Mouse (Mus musculus): ENCODE measurements around the gene Mapk1. TPM values are rescaled to one million over a fixed set of nuclear protein-coding genes. Genes with fewer than 3 reads are reported as not detected.
"Not testable (repeated sequence)": the region's sequence is repeated elsewhere in the genome, so short reads cannot be mapped to it uniquely, and the experiment has no call there.

Mapk1 gene
- polyA plus RNA-seq, 1 experiment from 2014 or later: 177 TPM

DNA sequence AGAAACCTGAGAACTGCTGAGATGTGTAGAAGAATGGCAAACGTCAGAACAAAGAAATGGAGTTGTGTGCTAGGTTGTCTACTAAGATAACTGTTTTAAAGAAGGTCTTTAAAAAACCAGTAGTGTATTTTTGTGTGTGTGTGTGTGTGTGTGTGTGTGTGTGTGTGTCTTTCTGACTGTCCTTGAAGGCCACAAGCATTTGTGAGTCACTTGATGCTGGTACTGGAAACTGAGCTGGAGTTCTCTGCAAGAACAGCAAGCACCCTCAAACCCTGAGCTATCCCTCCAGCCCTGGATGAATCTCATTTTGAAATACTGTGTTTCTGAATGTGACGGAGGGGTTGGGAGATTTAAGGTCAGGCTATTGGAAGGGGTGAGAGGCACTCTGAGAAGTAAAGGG is 4.1 kb downstream of the Mapk1 start:
- peaks cover 16% of the 10 kb centered on the region for H3K4me1 ChIP-seq
- no peak overlapping the region for H3K27ac ChIP-seq
- peaks cover 18% of the 10 kb centered on the region for H3K36me3 ChIP-seq
- H3K9ac ChIP-seq: no peak overlapping the region
- no peaks in the 10 kb centered on the region for H3K27me3 ChIP-seq (replicated peaks)
- 83% methylated on average over 2 of the region's 2 CpGs for WGBS
- H3K4me2 ChIP-seq (replicated peaks): no peak overlapping the region
- H3K4me3 ChIP-seq: no peak overlapping the region
- no peak for ATAC-seq (ENCODE audit: low FRiP score, low read depth)
- no peaks in the 10 kb centered on the region for H3K9me3 ChIP-seq

DNA sequence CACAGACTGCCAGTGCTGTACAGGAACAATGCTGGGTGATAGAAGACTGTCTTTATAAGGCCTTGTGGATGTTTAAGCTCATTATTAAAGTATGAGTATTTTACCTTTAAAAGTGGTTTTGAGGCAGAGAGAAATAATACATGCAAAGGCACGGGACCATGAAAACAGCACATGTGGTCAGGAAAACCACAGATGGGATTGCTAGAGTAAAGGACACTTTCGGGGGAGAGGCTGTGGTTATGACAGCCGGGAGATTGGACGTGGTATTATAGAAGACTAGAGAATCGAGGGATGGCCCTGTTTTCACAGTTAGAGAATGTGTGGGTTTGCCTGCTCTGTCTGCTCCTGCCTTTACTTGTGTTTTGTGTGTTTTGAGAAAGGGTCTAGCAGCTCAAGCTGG is 5.7 kb downstream of the Mapk1 start:
- Histone ChIP-seq H3K27me3 (replicated peaks) (no peaks in the 10 kb centered on the region), H3K4me1 (peaks cover 20% of the 10 kb centered on the region), H3K4me2 (replicated peaks) (no peak overlapping the region), H3K36me3 (peaks cover 18% of the 10 kb centered on the region), H3K27ac (no peak overlapping the region), H3K9ac (no peak overlapping the region), H3K9me3 (no peaks in the 10 kb centered on the region), H3K4me3 (no peak overlapping the region)
- ATAC-seq (ENCODE audit: low FRiP score, low read depth): no peak
- 95% methylated on average over 5 of the region's 5 CpGs for WGBS

DNA sequence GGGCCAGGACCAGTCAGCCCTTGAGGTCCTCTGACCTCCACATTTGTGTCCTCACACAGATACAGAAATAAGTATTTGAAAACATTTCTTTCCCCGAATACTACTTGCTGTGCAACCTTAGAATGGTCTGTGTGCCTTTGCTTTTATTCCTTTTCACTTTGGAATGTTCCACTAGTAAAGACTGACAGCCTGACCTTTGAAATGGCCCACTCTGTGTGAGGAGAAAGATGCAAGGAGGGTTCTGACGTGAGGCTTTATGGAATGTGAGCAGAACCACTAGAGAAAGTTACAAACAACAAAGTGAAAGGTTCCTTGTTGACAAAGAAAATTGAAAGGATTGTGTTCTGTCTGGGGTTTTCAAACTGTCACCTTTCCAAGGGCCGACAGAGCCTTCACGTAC is 6.8 kb downstream of the Mapk1 start:
- Histone ChIP-seq H3K36me3 (peaks cover 18% of the 10 kb centered on the region), H3K4me1 (peaks cover 18% of the 10 kb centered on the region), H3K9me3 (no peaks in the 10 kb centered on the region), H3K4me3 (no peak overlapping the region), H3K4me2 (replicated peaks) (no peak overlapping the region), H3K9ac (no peak overlapping the region), H3K27ac (no peak overlapping the region), H3K27me3 (replicated peaks) (no peaks in the 10 kb centered on the region)
- no peak for ATAC-seq (ENCODE audit: low FRiP score, low read depth)
- WGBS: 80% methylated on average over 4 of the region's 4 CpGs

DNA sequence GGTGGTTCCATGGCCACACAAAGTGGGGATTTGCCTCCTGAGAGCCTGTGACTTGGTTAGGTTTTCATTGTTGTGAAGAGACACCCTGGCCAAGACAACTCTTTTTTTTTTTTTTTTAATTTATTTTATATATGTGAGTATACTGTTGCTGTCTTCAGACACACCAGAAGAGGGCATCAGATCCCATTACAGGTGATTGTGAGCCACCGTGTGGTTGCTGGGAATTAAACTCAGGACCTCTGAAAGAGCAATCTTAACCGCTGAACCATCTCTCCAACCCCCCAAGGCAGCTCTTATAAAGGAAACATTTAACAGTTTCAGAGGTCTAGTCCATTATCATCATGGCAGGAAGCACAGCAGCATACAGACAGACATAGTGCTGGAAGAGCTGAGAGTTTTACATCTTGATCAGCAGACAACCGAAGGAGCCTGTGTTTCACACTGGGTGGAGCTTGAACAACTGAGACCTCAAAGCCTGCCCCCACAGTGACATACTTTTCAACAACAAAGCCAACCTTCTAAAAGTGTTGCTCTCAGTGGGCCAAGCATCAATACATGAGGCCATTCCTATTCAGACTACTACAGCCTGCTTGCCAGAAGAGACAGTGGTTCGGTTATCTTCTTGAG is 11.4 kb downstream of the Mapk1 start:
- ATAC-seq (ENCODE audit: low FRiP score, low read depth): no peak
- H3K27me3 ChIP-seq (replicated peaks): no peaks in the 10 kb centered on the region
- WGBS: 86% methylated on average over 4 of the region's 4 CpGs
- H3K36me3 ChIP-seq: 0 out of 2 replicates have a peak, but pooled peaks cover under 1% of the 10 kb centered on the region
- no peak overlapping the region; the same call in 1 of the 2 replicates for H3K27ac ChIP-seq
- 0 out of 2 replicates have a peak, but pooled peaks cover 3% of the 10 kb centered on the region for H3K4me1 ChIP-seq
- no peaks in the 10 kb centered on the region for H3K9me3 ChIP-seq
- H3K4me3 ChIP-seq: no peak overlapping the region
- H3K4me2 ChIP-seq (replicated peaks): no peak overlapping the region
- no peak overlapping the region for H3K9ac ChIP-seq

DNA sequence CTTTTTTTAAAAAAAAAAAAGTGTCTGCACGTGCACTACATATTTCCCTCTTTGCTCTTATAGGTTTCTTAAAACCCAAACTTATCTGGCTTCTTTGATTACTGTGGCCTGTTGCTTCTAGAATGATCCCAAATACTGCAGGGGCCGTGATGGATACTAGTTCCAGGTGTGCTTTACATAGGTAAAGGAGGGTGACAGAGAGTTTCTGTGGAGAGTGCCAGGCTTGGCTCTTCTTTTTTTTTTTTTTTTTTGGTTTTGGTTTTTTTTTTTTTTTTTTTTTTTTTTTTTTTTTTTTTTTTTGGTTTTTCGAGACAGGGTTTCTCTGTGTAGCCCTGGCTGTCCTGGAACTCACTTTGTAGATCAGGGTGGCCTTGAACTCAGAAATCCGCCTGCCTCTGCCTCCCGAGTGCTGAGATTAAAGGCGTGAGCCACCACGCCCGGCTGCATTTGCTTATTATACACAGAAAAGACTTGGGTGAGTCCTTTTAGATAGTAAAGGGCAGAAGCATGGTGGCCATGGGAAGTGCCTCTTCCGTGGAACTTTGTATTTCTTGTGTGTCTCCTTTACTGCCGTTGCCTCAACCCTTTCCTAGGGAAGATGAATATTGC is 13.0 kb downstream of the Mapk1 start:
- not testable (repeated sequence) for H3K9ac ChIP-seq; H3K9me3 ChIP-seq; H3K4me2 ChIP-seq (replicated peaks); H3K36me3 ChIP-seq; H3K27ac ChIP-seq; ATAC-seq (ENCODE audit: low FRiP score, low read depth); H3K4me1 ChIP-seq; H3K27me3 ChIP-seq (replicated peaks); H3K4me3 ChIP-seq
- WGBS: 95% methylated on average over 10 of the region's 10 CpGs

DNA sequence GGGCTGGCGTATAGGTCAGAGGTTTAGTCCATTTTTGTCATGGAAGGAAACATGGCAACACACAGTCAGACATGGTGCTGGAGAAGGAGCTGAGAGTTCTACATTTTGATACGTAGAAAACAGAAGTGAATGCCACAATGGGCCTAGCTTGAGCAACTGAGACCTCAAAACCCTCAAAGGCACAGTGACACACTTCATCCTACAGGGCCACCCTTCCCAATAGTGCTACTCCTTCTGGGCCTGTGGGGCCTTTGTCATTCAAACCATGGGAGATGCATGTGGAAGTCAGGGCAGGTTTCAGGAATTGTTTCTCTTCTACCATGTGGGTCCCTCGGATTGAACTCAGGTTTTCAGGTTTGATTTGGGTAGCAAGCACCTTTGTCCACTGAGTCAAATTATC is 17.9 kb downstream of the Mapk1 start:
- Histone ChIP-seq H3K9me3 (no peaks in the 10 kb centered on the region), H3K9ac (no peak overlapping the region), H3K4me2 (replicated peaks) (no peak overlapping the region), H3K36me3 (no peaks in the 10 kb centered on the region; the same call in 1 of the 2 replicates), H3K4me1 (no peaks in the 10 kb centered on the region), H3K27ac (no peak overlapping the region), H3K27me3 (replicated peaks) (no peaks in the 10 kb centered on the region), H3K4me3 (no peak overlapping the region)
- WGBS: 90% methylated on average over 3 of the region's 3 CpGs
- ATAC-seq (ENCODE audit: low FRiP score, low read depth): no peak

DNA sequence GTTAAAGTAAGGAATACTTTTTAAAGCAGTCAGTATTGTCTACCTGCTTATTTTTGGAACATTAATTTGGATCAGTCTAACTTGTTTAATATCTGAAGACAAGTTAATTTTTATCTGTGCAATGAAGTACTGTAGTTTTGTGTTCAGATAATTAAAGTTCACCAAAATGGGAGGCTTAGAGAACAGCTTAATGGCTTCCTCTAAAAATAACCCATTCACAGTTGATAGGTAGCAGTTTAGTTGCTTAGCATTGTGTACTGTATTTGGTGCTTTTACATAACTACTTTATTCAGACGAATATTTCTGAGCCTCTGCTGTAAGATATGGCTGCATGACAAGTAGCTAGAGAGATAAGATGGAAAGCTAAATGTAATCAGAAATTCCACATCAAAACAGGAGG is 23.9 kb downstream of the Mapk1 start:
- no peak overlapping the region for H3K27ac ChIP-seq
- H3K9ac ChIP-seq: no peak overlapping the region
- no peaks in the 10 kb centered on the region for H3K27me3 ChIP-seq (replicated peaks)
- H3K9me3 ChIP-seq: no peaks in the 10 kb centered on the region
- no peak overlapping the region for H3K4me3 ChIP-seq
- no peak for ATAC-seq (ENCODE audit: low FRiP score, low read depth)
- no peaks in the 10 kb centered on the region for H3K36me3 ChIP-seq
- no peaks in the 10 kb centered on the region for H3K4me1 ChIP-seq
- H3K4me2 ChIP-seq (replicated peaks): no peak overlapping the region
- 91% methylated on average over 1 of the region's 1 CpGs for WGBS

DNA sequence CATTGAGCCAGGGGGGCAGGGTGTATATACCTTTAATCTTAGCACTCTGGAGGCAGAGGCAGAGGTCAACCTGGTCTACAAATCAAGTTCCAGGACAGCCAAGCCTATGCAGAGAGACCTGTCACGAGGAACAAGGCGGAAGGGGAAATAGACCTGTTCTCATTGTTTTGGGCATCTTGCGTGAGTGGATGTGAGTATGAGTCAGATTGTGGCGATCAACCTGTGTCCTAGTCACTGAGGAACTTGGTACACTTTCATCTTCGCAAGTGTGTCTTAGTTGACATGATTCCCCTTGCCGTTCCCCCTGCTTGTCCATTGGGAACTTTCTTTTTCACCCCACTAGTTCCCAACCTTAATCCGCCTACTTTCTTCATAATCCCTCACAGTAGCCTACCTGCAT is 26.9 kb downstream of the Mapk1 start:
- no peaks in the 10 kb centered on the region for H3K27me3 ChIP-seq (replicated peaks)
- WGBS: 97% methylated on average over 7 of the region's 7 CpGs
- no peaks in the 10 kb centered on the region for H3K9me3 ChIP-seq
- no peak overlapping the region for H3K4me3 ChIP-seq
- H3K9ac ChIP-seq: no peak overlapping the region
- no peak for ATAC-seq (ENCODE audit: low FRiP score, low read depth)
- no peak overlapping the region for H3K27ac ChIP-seq
- no peaks in the 10 kb centered on the region for H3K36me3 ChIP-seq
- H3K4me1 ChIP-seq: no peaks in the 10 kb centered on the region
- no peak overlapping the region for H3K4me2 ChIP-seq (replicated peaks)

DNA sequence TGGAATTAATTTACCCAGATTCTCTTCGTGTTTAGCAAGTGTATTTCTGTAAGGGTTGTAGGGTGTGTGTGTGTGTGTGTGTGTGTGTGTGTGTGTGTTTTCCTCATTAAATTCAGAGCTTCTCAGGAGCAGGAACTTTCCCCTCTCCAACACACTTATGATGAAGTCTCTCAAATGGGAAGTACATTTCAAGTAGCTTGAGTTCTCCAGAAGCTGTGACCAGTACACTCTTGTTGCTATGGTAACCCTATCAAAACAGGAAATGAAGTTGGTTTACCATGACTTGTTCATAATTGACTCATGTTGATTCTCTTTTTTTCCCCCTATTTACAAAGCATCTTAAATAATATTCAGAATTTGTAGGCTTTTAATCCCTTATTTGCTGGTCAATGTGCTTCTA is 29.4 kb downstream of the Mapk1 start:
- Histone ChIP-seq H3K4me2 (replicated peaks) (no peak overlapping the region), H3K9me3 (no peaks in the 10 kb centered on the region), H3K36me3 (peaks cover 10% of the 10 kb centered on the region), H3K27ac (no peak overlapping the region), H3K27me3 (replicated peaks) (no peaks in the 10 kb centered on the region), H3K4me3 (no peak overlapping the region), H3K4me1 (no peaks in the 10 kb centered on the region), H3K9ac (no peak overlapping the region)
- no peak for ATAC-seq (ENCODE audit: low FRiP score, low read depth)
- 97% methylated on average over 1 of the region's 1 CpGs for WGBS

DNA sequence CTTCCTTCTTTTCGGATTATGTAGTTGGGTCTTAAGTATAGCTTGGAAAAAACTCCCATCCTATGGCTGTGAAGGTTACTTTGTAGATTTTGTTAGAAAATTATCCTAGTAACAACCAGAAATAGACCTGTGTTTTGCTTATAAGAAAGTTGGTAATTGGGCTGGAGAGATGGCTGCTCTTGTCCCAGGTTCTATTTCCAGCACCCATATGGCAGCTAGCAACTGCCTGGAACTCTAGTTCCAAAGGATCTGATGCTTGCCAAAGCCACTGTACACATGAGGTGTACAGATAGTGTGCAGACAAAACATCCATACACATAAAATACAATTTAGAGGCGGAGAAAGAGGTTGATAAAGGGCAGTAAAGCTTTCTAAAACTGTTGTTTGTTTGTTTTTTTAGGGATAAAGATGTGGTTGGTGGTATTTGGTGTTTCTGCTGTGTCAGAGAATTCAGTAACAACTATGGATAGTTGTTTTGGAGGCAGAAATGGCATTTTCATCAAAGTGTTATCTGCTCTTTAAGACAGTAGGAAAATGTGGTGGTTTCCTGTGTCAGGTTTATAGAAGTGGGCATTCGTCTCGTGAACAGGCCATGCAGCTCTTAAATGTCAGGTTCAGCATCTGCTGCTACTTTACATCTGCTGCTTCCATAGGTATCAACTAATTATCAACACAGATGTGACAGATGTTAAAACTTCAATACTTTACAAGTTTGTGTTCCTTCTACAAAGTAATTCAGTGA is 32.1 kb downstream of the Mapk1 start:
- no peak overlapping the region for H3K4me3 ChIP-seq
- no peaks in the 10 kb centered on the region for H3K9me3 ChIP-seq
- peaks cover 31% of the 10 kb centered on the region for H3K36me3 ChIP-seq
- H3K27ac ChIP-seq: no peak overlapping the region
- no peak overlapping the region for H3K4me2 ChIP-seq (replicated peaks)
- no peak for ATAC-seq (ENCODE audit: low FRiP score, low read depth)
- no peaks in the 10 kb centered on the region for H3K4me1 ChIP-seq
- no peaks in the 10 kb centered on the region for H3K27me3 ChIP-seq (replicated peaks)
- 88% methylated on average over 4 of the region's 4 CpGs for WGBS
- H3K9ac ChIP-seq: no peak overlapping the region

DNA sequence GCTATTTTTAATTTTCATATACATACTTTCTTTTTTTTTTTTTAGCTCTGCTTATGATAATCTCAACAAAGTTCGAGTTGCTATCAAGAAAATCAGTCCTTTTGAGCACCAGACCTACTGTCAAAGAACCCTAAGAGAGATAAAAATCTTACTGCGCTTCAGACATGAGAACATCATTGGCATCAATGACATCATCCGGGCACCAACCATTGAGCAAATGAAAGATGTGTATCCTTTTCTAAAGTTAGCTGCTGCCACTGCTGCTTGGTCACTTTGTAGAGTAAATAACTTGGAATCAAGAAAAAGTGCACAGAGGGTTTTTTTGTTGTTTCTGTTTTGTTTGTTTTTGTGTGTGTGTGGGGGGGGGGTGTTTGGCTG is 32.7 kb downstream of the Mapk1 start:
- 94% methylated on average over 3 of the region's 3 CpGs for WGBS
- no peaks in the 10 kb centered on the region for H3K27me3 ChIP-seq (replicated peaks)
- no peak overlapping the region for H3K9ac ChIP-seq
- H3K36me3 ChIP-seq: peaks cover 36% of the 10 kb centered on the region
- H3K4me1 ChIP-seq: no peaks in the 10 kb centered on the region
- H3K4me3 ChIP-seq: no peak overlapping the region
- H3K27ac ChIP-seq: no peak overlapping the region
- no peaks in the 10 kb centered on the region for H3K9me3 ChIP-seq
- H3K4me2 ChIP-seq (replicated peaks): no peak overlapping the region
- no peak for ATAC-seq (ENCODE audit: low FRiP score, low read depth)

DNA sequence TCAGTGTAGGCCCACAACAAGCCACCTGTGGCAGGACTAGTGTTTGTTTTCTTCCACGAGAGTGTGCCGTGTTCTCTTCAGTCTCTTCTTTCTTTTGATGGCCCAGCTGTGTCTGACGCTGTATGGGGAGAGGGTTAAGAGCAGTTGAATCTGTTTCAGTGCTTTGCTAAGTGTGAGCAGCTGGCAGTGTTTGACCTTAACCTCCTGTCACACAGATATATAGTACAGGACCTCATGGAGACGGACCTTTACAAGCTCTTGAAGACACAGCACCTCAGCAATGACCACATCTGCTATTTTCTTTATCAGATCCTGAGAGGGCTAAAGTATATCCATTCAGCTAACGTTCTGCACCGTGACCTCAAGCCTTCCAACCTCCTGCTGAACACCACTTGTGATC is 34.9 kb downstream of the Mapk1 start:
- no peaks in the 10 kb centered on the region for H3K9me3 ChIP-seq
- H3K4me2 ChIP-seq (replicated peaks): no peak overlapping the region
- H3K9ac ChIP-seq: no peak overlapping the region
- WGBS: 58% methylated on average over 6 of the region's 6 CpGs
- H3K27me3 ChIP-seq (replicated peaks): no peaks in the 10 kb centered on the region
- ATAC-seq (ENCODE audit: low FRiP score, low read depth): no peak
- H3K27ac ChIP-seq: no peak overlapping the region
- H3K4me1 ChIP-seq: no peaks in the 10 kb centered on the region
- no peak overlapping the region for H3K4me3 ChIP-seq
- H3K36me3 ChIP-seq: peaks cover 42% of the 10 kb centered on the region
